Mouse (Mus musculus) stomach, embryonic 15.5 days (tissue): ENCODE measurements around the gene Alg1. TPM values are rescaled to one million over a fixed set of nuclear protein-coding genes. Genes with fewer than 3 reads are reported as not detected.

ENCODE experiments used
- ATAC-seq: fragments of 200-750 bp; cut with Nextera tagmentation; 2 replicates; pipeline ENCODE4 v1.8.0; 2017; ENCODE audit warnings: low read depth, moderate number of reproducible peaks, moderate TSS enrichment; ENCODE audit not compliant: insufficient read depth, low FRiP score
- H3K27ac ChIP-seq: fragments of 300-500 bp; sonication (generic); 2 replicates; pipeline ENCODE4 v1.5.1; 2015; ENCODE audit warnings: mild to moderate bottlenecking, inconsistent platforms
- H3K27me3 ChIP-seq: fragments of 300-500 bp; sonication (generic); replicated peaks from 2 replicates; pipeline ENCODE4 v1.6.1; 2015; ENCODE audit warnings: inconsistent platforms
- H3K36me3 ChIP-seq: fragments of 300-500 bp; sonication (generic); 2 replicates; pipeline ENCODE4 v1.6.1; 2015; ENCODE audit warnings: inconsistent platforms
- H3K4me1 ChIP-seq: fragments of 300-500 bp; sonication (generic); 2 replicates; pipeline ENCODE4 v1.6.1; 2015; ENCODE audit warnings: inconsistent platforms
- H3K4me2 ChIP-seq: fragments of 300-500 bp; sonication (generic); 2 replicates; pipeline ENCODE4 v1.6.1; 2015; ENCODE audit warnings: mild to moderate bottlenecking, inconsistent platforms
- H3K4me3 ChIP-seq: fragments of 300-500 bp; sonication (generic); replicated peaks from 2 replicates; pipeline ENCODE4 v1.5.1; 2015; ENCODE audit warnings: inconsistent platforms
- H3K9ac ChIP-seq: fragments of 300-500 bp; sonication (generic); 2 replicates; pipeline ENCODE4 v1.6.1; 2015; ENCODE audit warnings: inconsistent platforms
- H3K9me3 ChIP-seq: fragments of 300-500 bp; sonication (generic); 2 replicates; pipeline ENCODE4 v1.6.1; 2016; ENCODE audit warnings: inconsistent platforms
- WGBS: fragments of 180-500 bp; shearing (Covaris S2); methylation state at CpG from one replicate; pipeline ENCODE4 v1.1.7; 2015; 5-methylcytosine and 5-hydroxymethylcytosine counted together
- polyA plus RNA-seq: library from polyadenylated mRNA; unstranded; fragments of >200 nt; fragmentation: Nextera tagmentation; extraction: Ambion mirVana; gene quantifications from 2 replicates; pipeline ENCODE4 v1.2.1, GENCODE M21; 2015

The Alg1 gene
- polyA plus RNA-seq, 1 experiment from 2014 or later = 32.3 TPM

DNA sequence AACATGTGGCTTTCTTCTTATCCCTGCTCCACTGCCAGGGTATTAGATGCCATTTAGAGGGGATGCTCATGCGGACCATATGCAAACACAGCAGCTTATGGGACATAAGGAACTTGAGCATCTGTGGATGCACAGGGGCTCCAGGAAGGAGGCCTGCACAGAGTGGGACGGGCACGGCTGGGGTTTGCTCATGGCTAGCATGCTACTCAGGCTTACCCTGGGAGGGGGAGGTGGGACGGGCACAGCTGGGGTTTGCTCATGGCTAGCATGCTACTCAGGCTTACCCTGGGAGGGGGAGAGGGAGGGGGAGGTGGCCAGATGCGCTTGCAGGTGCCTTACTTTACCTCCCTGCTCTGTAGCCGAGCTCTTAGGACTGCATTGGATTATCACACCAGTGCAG is 9.5 kb downstream of the Alg1 start:
- no peak for ATAC-seq
- 90% methylated on average over 6 of the region's 6 CpGs for WGBS
- Histone ChIP-seq H3K27me3 (no peaks in the 10 kb centered on the region), H3K4me3 (no peak overlapping the region), H3K4me1 (no peaks in the 10 kb centered on the region), H3K36me3 (peaks cover 63% of the 10 kb centered on the region), H3K9ac (no peak overlapping the region), H3K9me3 (no peaks in the 10 kb centered on the region), H3K27ac (no peak overlapping the region), H3K4me2 (no peak overlapping the region)

DNA sequence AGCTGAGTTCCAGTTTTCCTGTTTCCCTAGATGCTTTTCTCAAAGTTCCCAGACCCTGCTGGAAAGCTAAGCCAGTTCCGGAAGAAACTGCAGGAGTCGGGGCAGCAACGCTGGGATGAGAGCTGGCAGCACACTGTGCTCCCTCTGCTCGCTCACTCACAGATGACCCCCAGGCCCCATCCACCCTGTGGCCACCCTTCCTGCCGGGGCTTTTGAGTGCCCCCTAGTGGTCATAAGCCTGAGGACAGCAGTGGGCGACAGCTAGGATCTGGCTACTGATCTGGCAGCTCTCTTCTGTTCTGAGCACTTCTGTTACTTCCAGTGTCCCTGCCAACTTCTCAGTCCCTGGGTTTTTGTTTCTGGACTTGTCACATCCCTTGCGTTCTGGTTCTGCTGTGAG is 11.0 kb downstream of the Alg1 start:
- Histone ChIP-seq H3K27me3 (no peaks in the 10 kb centered on the region), H3K4me1 (no peaks in the 10 kb centered on the region), H3K4me3 (no peak overlapping the region), H3K36me3 (peaks cover 69% of the 10 kb centered on the region), H3K4me2 (no peak overlapping the region), H3K9ac (no peak overlapping the region), H3K27ac (no peak overlapping the region), H3K9me3 (no peaks in the 10 kb centered on the region)
- 34% methylated on average over 7 of the region's 7 CpGs for WGBS
- ATAC-seq = peak; percentile 70; the same call in 1 of the 2 replicates

- Histone ChIP-seq H3K9ac (no peak overlapping the region), H3K4me2 (no peak overlapping the region), H3K4me3 (no peak overlapping the region), H3K27me3 (no peaks in the 10 kb centered on the region), H3K9me3 (no peaks in the 10 kb centered on the region), H3K4me1 (peaks cover 16% of the 10 kb centered on the region), H3K27ac (no peak overlapping the region), H3K36me3 (peaks cover 22% of the 10 kb centered on the region)
- no peak for ATAC-seq
- WGBS = 75% methylated on average over 3 of the region's 3 CpGs
Measured at GRCm38 (mm10) chr16:5250891-5251290, 17.5 kb downstream of the Alg1 start.

DNA sequence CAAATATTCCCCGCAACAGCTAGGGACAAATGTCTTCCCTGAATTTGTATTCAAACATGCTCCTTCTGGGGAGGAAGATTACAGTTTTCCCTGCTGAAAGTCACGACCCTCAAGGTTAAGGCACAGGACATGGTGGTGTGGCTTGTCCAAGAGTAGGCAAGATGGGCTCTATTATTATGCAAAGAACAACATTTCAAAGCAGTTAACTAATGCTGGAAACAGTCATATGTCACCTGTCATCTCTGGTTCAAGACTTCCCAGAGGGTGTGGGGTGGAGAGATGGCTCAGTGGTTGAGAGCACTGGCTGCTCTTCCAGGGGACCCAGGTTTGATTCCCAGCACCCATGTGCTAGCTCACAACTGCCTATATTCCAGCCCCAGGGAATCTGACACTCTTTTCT is 18.8 kb downstream of the Alg1 start:
- no peaks in the 10 kb centered on the region for H3K9me3 ChIP-seq
- whole genome bisulfite sequencing = 85% methylated on average over 2 of the region's 2 CpGs

DNA sequence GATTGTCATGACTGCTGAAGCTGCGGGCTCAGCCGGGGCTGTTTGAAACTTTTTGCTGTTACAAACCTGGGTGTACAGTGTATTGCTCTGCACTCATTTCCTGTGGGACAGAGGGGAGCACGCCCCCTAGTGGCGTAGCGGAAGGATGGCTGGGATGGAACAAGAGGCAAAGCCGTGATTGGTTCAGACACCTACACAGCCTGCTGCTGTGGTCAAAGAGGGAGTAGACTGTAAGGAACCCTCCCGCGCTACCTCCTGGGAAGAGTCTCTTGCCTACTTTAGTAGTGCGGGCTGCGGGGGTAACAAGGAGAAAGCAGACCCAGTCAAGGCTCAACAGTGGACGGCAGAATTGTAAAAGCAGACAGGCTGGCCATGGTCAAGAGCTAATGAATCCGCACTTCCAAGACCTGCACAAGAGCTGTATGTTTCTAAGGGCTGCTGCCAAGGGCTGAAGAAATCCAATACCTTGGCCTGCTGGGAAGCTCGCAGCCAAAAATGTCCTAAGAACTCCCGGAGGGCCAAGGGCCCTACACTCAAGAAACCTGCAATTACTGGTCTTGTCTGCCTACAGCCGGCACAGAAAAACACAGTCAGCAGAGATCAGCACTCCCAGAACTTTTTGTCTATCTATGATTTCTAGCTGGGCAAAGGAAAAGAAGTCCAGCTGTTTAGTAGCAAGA is 21.1 kb downstream of the Alg1 start:
- H3K4me3 ChIP-seq = peak overlapping the region; percentile 79

More for the DNA sequence above, 18.8 kb downstream of the Alg1 start:
- Histone ChIP-seq H3K4me1 (peaks cover 16% of the 10 kb centered on the region), H3K9ac (no peak overlapping the region), H3K27ac (no peak overlapping the region), H3K36me3 (peaks cover 22% of the 10 kb centered on the region), H3K4me2 (no peak overlapping the region), H3K4me3 (no peak overlapping the region), H3K27me3 (no peaks in the 10 kb centered on the region)
- ATAC-seq = no peak

GRCm38 (mm10) chr16:5255081-5255740 is 21.8 kb downstream of the Alg1 start:
- Histone ChIP-seq H3K4me3 (peak overlapping the region; percentile 79), H3K27me3 (no peaks in the 10 kb centered on the region), H3K9me3 (no peaks in the 10 kb centered on the region), H3K4me1 (peaks cover 16% of the 10 kb centered on the region), H3K36me3 (no peaks in the 10 kb centered on the region), H3K4me2 (peak overlapping the region; percentile 79), H3K9ac (peak overlapping the region; percentile 57), H3K27ac (peak overlapping the region; percentile 83)
- no peak for ATAC-seq
- under 1% methylated on average over 27 of the region's 27 CpGs for WGBS

More for the DNA sequence above, 21.1 kb downstream of the Alg1 start:
- Histone ChIP-seq H3K4me1 (peaks cover 16% of the 10 kb centered on the region), H3K9ac (no peak overlapping the region; the same call in 1 of the 2 replicates), H3K9me3 (no peaks in the 10 kb centered on the region), H3K27ac (peak overlapping the region; percentile 83), H3K27me3 (no peaks in the 10 kb centered on the region), H3K36me3 (peaks cover 4% of the 10 kb centered on the region; the same call in 1 of the 2 replicates), H3K4me2 (peak overlapping the region; percentile 79)
- 3% methylated on average over 15 of the region's 15 CpGs for WGBS
- peak; percentile 68 for ATAC-seq

DNA sequence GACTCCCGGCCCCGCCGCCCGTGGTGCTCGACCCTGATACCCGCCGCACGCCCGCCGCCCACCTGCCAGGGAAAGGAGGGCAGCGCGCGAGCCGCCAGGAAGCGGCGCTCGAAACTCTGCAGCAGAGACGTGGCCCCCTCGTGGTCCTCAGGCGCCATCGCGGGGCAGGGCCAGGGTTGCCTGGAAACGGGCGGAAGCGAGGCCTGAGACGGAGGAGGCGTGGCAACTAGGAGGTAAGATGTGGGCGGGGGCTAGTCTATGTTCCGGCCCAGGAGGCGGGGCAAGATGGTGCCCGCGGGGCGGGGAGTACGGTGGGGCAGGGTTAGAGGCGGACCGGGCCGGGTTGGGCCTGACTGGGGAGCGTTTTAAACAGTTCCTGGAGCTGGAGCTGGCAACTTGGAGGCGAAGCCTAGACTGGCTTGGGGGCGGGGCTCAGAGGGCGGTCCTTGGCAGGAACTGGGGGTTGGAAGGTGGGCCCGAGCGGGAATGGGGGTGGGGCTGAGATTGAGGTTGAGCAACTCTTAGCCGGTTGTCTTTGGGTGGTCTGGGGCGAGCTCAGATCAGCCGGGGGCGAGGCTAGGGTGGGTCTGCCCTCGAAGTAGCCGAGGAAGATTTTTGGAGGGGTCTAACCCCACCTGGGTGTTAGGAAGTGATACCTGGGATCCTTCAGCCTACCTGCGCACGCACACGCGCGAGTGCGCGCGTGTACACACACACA is 22.5 kb downstream of the Alg1 start, which contains the start of gene Eef2kmt:
Gene Eef2kmt (minus strand): TSS at position 205 of the 718 bp plus-strand sequence.
- peak; percentile 97 for ATAC-seq
- no peaks in the 10 kb centered on the region for H3K27me3 ChIP-seq
- H3K4me3 ChIP-seq = peak within 1 kb of the TSS; percentile 79
- no peaks in the 10 kb centered on the region for H3K9me3 ChIP-seq
- H3K36me3 ChIP-seq = no peaks in the 10 kb centered on the region
- peak within 1 kb of the TSS; percentile 57 for H3K9ac ChIP-seq
- H3K27ac ChIP-seq = peak within 1 kb of the TSS; percentile 83
- peaks cover 16% of the 10 kb centered on the region for H3K4me1 ChIP-seq
- WGBS = 1% methylated on average over 57 of the region's 57 CpGs
- H3K4me2 ChIP-seq = peak within 1 kb of the TSS; percentile 79

- 66% methylated on average over 8 of the region's 8 CpGs for WGBS
- H3K4me3 ChIP-seq = no peak overlapping the region
- no peak for ATAC-seq
- H3K9me3 ChIP-seq = no peaks in the 10 kb centered on the region
- no peaks in the 10 kb centered on the region for H3K27me3 ChIP-seq
- no peak overlapping the region for H3K9ac ChIP-seq
- H3K27ac ChIP-seq = no peak overlapping the region
- H3K4me2 ChIP-seq = no peak overlapping the region
- H3K36me3 ChIP-seq = no peaks in the 10 kb centered on the region
- no peaks in the 10 kb centered on the region for H3K4me1 ChIP-seq
Measured at GRCm38 (mm10) chr16:5263156-5263555, 29.7 kb downstream of the Alg1 start.

GRCm38 (mm10) chr16:5263926-5264325 is 30.5 kb downstream of the Alg1 start:
- Histone ChIP-seq H3K9ac (no peak overlapping the region), H3K4me3 (no peak overlapping the region), H3K27ac (no peak overlapping the region), H3K4me1 (no peaks in the 10 kb centered on the region), H3K4me2 (no peak overlapping the region), H3K27me3 (no peaks in the 10 kb centered on the region), H3K9me3 (no peaks in the 10 kb centered on the region), H3K36me3 (no peaks in the 10 kb centered on the region)
- 82% methylated on average over 7 of the region's 7 CpGs for WGBS
- ATAC-seq = no peak

DNA sequence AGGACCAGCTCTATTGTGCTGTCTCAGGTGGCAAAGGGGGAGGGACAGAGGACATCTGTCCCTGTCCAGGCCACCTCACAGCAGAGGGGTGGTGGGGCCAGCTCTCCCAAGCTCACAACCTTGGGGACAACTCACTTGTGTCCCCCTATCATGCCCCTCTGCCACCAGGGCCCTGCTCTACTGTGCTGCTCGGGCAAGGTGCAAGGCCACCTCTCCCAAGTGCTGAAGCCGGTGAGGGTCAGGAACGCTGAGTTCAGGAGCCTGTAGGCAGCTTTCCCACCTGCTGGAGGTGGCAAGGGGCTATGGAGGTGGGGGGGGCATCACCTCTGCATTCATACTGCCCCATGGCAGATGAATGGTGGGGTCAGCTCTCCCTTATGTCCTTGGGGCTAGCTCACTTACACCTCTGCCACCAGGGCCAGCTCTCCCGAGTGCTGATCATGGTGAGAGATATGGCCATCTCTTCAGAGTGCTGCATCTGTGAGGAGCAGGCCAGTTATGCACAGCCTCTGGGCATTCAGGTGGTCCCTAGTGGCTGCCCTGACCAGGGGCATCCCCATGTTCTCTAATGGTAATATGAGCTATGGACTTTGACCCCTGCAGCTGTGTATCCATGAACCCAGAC is 38.1 kb downstream of the Alg1 start:
- WGBS = 81% methylated on average over 4 of the region's 4 CpGs
- no peak for ATAC-seq
- H3K4me1 ChIP-seq = no peaks in the 10 kb centered on the region
- no peak overlapping the region for H3K9ac ChIP-seq
- H3K9me3 ChIP-seq = no peaks in the 10 kb centered on the region
- H3K4me3 ChIP-seq = no peak overlapping the region
- no peak overlapping the region for H3K27ac ChIP-seq
- no peaks in the 10 kb centered on the region for H3K36me3 ChIP-seq
- no peaks in the 10 kb centered on the region for H3K27me3 ChIP-seq
- no peak overlapping the region for H3K4me2 ChIP-seq

DNA sequence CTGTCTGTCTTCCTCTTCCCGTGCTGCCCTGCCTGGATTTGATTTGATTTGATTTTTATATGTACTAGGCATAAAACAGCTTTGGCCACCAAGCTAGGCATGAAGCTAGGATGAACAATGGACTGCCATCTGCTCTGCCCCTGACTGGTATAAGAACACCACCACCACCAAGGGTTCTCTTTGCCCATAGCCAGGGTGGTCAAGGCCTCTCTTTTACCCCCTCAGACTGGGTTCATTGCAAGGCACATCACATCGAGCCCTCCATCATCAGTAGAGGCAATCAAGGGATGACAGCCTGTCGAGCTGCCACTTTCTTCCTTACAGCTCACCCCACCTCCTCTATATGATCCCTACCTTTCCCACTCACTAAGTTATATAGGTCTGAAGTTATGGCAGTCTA is 39.0 kb downstream of the Alg1 start:
- no peaks in the 10 kb centered on the region for H3K9me3 ChIP-seq
- H3K4me3 ChIP-seq = no peak overlapping the region
- no peak for ATAC-seq
- H3K4me1 ChIP-seq = no peaks in the 10 kb centered on the region
- WGBS = 73% methylated on average over 3 of the region's 3 CpGs
- H3K4me2 ChIP-seq = no peak overlapping the region
- no peak overlapping the region for H3K27ac ChIP-seq
- H3K36me3 ChIP-seq = no peaks in the 10 kb centered on the region
- no peaks in the 10 kb centered on the region for H3K27me3 ChIP-seq
- H3K9ac ChIP-seq = no peak overlapping the region
